Mouse (Mus musculus): ENCODE data around the gene Ltbp2.

The Ltbp2 gene

GRCm38 (mm10) chr12:84806010-84806409, 70.3 kb downstream of the Ltbp2 start:
- no peak for DNase-seq (ENCODE audit: low read depth, low spot score)

GRCm38 (mm10) chr12:84805228-84805842, 71.0 kb downstream of the Ltbp2 start:
- no peak for DNase-seq (ENCODE audit: low read depth, low spot score)

DNA sequence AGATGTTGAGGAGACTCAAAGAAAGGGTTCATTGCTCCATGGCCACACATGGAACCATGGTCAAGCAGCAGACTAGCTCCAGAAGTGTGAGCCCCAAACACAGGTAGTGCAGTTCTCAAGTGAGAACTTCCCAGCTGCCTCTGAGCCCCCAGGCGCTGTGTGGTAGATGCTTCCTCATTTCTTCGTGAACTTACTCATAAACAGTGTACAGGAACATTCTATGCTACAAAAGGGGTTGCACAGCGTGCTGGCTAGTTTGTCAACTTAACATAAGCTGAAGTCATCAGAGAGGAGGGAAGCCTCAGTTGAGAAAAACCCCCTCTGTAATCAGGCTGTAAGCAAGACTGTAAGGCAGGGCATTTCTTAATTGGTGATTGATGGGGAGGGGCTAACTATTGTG, 73.7 kb downstream of the Ltbp2 start:
- no peak for DNase-seq (ENCODE audit: low read depth, low spot score)

- DNase-seq (ENCODE audit: low read depth, low spot score), result no peak
Observed at GRCm38 (mm10) chr12:84801532-84802110, 74.7 kb downstream of the Ltbp2 start.

- DNase-seq (ENCODE audit: low read depth, low spot score), result no peak
Observed at GRCm38 (mm10) chr12:84800419-84800818, 75.9 kb downstream of the Ltbp2 start.

DNA sequence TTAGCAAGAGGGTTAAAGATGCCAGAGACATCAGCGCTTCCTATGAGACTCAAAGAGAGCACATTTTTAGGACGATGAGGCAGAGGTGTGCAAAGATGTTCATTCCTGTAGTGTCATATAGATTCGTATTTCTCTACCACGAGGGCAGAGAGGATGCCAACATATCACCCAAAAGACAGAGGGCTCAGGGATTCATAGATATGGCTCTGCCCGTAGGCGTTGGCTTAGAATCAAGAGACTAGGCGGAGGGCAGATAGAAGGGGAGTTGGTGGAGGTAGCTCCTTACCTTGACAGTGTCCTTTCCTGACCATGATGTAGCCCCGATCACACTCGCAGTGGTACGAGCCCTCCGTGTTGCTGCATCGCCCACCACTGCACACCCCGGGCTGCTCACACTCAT, 77.2 kb downstream of the Ltbp2 start:
- no peak for DNase-seq (ENCODE audit: low read depth, low spot score)

GRCm38 (mm10) chr12:84794647-84795046, 81.7 kb downstream of the Ltbp2 start:
- DNase-seq (ENCODE audit: low read depth, low spot score), result no peak

DNA sequence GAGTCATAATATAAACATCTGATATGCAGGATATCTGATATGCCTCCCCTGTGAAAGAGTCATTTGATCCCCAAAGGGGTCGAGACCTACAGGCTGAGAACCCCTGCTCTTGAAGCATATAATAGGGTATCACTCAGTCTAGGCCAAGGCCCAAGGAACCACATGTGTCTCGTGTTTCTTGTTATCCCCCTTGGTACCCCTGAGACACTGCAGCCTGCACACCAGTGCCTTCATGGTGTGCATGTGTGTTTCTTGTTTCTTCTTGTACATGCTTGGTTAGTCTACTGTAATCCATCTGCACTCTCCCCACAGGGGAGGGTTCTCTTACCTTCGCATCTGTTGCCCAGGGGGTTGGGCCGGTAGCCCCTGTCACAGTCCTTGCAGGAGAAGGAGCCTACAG, 83.7 kb downstream of the Ltbp2 start:
- DNase-seq (ENCODE audit: low read depth, low spot score), result no peak

GRCm38 (mm10) chr12:84790853-84791252, 85.5 kb downstream of the Ltbp2 start:
- DNase-seq (ENCODE audit: low read depth, low spot score), result no peak

DNA sequence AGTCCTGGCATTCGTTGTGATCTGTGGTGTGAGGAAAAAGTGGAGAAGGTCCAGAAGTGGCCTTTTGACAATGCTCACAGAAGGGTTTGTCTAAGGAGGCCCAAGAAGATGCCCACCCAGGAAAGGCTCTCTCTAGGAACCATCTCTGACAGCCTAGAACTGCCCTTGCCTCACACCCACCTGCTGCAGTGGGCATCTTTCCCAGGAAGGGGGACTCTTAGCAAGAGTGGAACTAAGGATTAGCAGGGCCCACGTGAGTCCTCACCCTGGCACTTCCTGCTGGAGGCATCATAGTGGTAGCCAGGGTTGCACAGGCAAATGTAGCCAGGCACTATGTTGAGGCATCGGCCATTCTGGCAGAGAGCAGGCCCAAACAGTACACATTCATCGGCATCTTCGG, 90.2 kb downstream of the Ltbp2 start:
- DNase-seq (ENCODE audit: low read depth, low spot score), result no peak

DNA sequence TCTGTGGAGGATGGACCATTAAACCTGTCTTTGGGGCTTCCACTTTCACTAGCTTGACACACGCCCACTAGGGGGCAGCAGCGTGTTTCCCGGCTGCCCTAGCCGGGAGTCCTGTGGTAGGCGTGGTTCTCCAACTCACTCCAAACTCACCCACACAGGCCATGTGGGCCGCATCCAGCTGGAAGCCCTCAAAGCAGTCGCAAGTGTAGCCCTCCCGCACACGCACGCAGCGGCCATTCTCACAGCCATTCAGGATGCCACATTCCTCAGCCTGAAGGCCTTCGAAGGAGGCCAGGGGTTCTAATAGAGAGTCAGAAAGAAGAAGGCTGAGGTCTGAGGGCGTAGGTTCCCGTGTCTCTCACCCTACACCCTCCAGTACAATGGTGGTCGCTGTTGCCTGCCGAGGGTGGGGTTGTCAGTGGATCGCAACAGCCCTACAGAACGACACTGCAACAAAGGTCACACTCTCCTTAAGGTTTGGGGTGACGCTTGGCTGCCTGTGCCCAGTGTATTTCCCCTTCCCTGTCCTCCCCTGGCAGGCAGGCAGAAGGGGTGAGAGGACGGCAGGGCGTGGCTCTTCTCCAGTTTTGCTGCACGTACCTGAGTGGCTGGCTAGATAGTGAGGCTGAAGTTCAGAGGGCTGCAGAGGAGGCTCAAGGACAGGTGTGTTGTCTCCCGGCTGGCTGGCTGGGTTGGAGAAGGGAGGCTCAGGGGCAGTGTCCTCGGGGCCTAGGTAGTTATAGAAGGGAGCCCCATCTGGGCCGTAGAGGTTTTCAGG, 91.5 kb downstream of the Ltbp2 start:
- peak; percentile 66 for DNase-seq (ENCODE audit: low read depth, low spot score)

DNA sequence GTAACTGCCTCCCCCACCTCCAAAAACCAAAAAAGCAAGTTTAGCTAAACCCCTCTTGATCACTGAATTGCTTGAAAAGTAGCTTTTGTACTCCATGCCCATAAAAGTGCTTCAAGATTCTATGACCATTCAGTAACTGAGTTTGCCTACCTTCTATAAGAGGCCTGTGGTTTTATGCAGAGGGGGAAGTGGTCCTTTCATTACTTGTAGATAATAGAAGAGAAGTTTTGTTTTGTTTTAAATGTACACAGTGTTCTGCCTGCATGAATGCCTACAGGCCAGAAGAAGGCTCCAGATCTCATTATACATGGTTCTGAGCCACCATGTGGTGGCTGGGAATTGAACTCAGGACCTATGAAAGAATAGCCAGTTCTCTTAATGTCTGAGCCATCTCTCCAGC, 100.1 kb downstream of the Ltbp2 start:
- DNase-seq (ENCODE audit: low read depth, low spot score), result no peak

- no peak for DNase-seq (ENCODE audit: low read depth, low spot score)
Observed at GRCm38 (mm10) chr12:84774376-84774775, 102.0 kb downstream of the Ltbp2 start.

DNA sequence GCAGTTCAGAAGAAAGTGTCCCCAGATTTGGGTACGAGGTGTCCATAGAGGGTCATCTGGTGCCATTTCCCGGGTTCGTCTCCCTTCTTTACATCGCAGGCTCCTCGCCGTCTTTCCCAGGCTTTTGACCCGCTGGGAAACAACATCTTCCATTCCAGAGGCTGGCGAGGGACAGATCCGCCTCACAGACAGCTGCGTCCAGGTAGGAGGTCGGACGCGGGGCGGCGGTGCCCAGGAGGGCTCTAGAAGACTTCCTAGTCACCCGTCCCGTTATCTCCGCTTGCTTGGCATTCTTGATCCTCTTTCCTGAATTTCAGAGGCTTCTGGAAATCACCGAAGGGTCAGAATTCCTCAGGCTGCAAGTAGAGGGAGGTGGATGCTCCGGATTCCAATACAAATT, 102.9 kb downstream of the Ltbp2 start:
- DNase-seq (ENCODE audit: low read depth, low spot score), result no peak

- DNase-seq (ENCODE audit: low read depth, low spot score), result peak; percentile 99
Observed at GRCm38 (mm10) chr12:84772726-84773441, 103.4 kb downstream of the Ltbp2 start, which contains the start of the genes Npc2 and Isca2. Npc2 (minus strand) TSS chr12:84773152. Isca2 (plus strand) TSS chr12:84773251.

DNA sequence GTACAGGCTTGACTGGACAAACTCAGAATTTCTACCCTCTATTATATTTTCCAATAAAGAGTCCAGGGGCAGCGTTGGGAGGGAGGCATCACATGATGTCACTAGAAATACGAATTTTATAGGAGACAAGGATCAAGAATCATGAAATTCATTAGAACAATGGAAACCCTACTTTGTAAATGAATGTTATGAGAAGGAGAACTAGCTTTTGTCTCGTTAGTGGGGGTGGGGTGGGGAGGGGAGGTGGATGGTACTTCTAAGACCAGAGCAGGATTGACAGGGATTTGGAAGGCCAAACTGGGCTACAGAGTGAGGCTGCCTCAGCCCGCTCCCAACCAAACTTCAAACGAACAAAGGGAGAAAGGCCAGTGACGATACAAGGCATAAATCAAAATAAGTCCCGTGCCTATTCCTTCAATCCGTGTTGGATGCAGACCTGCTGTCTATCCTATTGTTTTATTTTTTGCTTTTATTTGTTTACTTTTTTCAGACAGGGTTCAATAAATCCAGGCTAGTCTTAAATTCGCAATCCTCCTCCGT, 104.3 kb downstream of the Ltbp2 start:
- DNase-seq (ENCODE audit: low read depth, low spot score), result no peak

GRCm38 (mm10) chr12:84769624-84770023, 106.7 kb downstream of the Ltbp2 start:
- no peak for DNase-seq (ENCODE audit: low read depth, low spot score)

DNA sequence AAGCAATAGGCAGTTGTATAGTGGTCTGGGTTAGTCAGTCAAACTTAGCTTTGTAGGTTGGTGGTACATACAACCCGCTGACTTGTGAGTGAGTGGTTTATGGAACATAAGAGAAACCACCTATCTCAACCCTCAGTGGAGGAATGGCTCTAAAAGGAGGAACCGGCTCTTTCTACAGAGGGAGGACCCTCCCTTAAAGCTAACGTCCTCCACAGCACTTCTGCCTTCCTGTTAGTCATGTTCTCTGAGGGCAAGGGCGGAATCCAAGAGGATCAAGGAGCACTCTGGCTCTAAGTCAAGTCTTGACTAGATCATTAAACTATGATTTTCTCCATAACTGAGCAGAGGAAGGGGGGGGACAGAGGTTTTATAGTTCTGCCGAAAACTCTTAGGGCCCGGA, 108.8 kb downstream of the Ltbp2 start:
- no peak for DNase-seq (ENCODE audit: low read depth, low spot score)

DNA sequence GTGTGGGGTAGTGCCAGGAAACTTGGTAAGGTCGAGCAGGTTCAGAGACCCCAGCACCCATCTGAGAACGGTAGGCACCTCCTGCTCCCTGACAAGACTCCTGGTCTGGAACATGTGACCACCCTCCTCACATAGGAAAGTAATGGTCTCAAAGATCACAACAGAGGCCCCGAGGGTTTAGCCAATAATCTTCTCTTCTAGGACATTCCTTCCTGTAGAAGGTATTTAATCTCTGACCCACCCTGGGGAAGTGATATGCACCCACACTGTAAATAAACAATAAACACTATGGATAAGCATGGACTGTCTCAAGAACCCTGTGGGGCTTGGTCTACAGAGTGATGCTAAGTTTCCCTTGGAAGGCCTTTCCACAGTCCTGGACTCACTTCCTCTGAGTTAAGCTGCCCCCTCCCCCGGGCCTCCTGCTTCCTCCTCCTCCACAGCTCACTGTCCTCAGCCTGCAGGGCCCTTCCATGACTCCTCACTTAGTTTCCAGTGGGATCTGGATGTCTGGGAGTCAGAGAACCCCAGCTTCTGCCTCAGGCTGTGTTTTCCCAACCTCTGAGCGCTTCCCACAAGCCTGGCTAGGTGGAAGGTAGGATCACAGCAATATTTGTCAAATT, 110.1 kb downstream of the Ltbp2 start:
- DNase-seq (ENCODE audit: low read depth, low spot score), result no peak

DNA sequence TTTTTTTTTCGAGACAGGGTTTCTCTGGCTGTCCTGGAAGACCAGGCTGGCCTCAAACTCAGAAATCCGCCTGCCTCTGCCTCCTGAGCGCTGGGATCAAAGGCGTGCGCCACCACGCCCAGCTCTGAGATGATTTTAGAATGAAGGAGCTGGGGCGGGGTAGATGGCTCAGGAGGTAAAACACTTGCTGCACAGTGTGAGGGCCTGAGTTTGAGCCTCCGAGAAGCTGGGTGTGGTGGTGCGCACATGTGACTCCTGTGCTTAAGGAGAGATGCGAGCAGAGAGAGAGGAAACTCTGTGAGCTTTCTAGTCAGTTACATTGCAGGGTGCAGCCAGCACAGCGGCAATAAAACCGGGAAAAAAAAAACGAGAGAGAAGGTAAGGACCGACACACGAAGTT, 110.8 kb downstream of the Ltbp2 start:
- no peak for DNase-seq (ENCODE audit: low read depth, low spot score)

DNA sequence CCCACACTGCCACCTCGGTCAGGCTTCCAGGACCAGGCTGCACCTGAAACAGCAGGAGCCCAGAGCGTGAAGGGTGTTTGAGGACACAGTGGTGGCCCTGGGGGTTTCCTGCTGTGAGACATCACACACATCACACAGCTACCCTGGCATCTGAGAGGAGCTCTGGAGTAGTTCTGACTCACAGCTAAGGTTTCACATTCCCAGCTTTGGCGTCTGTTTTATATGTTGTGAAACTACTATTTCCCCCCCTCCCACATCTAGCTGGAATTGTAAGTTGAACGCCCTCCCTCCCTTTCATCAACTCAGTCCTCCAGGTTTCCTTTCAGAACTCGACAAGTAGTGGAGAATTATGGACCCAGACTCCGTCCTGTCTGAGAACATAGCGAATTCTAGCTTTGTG, 111.6 kb downstream of the Ltbp2 start:
- no peak for DNase-seq (ENCODE audit: low read depth, low spot score)
